Mouse (Mus musculus) macrophage (primary cell): ENCODE measurements around the gene Slc12a7. TPM values are rescaled to one million over a fixed set of nuclear protein-coding genes. Genes with fewer than 3 reads are reported as not detected.

ENCODE experiments used
- H3K27ac ChIP-seq: fragments of 350-480 bp; formaldehyde crosslinking; 2 replicates; pipeline ENCODE4 v1.9.0; 2021
- H3K36me3 ChIP-seq: fragments of 350-480 bp; formaldehyde crosslinking; 2 replicates; pipeline ENCODE4 v1.9.0; 2021; ENCODE audit errors: inconsistent target
- H3K4me3 ChIP-seq: fragments of 350-480 bp; formaldehyde crosslinking; 2 replicates; pipeline ENCODE4 v1.9.0; 2021; ENCODE audit errors: inconsistent target
- H3K79me2 ChIP-seq: fragments of 350-480 bp; formaldehyde crosslinking; 2 replicates; pipeline ENCODE4 v1.9.0; 2021; ENCODE audit errors: inconsistent target
- WGBS: methylation state at CpG from one replicate; pipeline ENCODE4 v1.1.7; 2026; ENCODE audit warnings: inconsistent platforms; ENCODE audit not compliant: missing documents; 5-methylcytosine and 5-hydroxymethylcytosine counted together
- polyA plus RNA-seq: library from polyadenylated mRNA; stranded (reverse); fragments of 250-400 nt; gene quantifications from 3 replicates; pipeline ENCODE4 v1.2.4, GENCODE M21; 2018; ENCODE audit warnings: inconsistent platforms
- total RNA-seq, 78 experiments: library from RNA; depleted of rRNA; stranded (reverse); fragments of 250-400 nt; gene quantifications; 1 replicate in 9 of 78; 2 replicates in 24 of 78; 3 replicates in 43 of 78; 4 replicates in 2 of 78; pipeline ENCODE4 v1.2.4; 2018; ENCODE audit warnings: inconsistent platforms in 56 of 78

Gene Slc12a7
- 100 to 1,000 TPM in 14 of 26 experiments, 10 to 100 TPM in 12; 34.2 to 449 (median 101) TPM for total RNA-seq (2018; cell fraction: chromatin; rRNA removed)
- total RNA-seq (2018; cell fraction: cytosol; rRNA removed), result 10 to 100 TPM; 14.1 to 42.5 (median 27.8) TPM
- total RNA-seq (2018; cell fraction: nucleus; rRNA removed), result 100 to 1,000 TPM in 5 of 26 experiments, 10 to 100 TPM in 21; 45.9 to 354 (median 67.7) TPM
- polyA plus RNA-seq, result 20.1 to 50.4 TPM (median 26.2 TPM) in 3 replicates

DNA sequence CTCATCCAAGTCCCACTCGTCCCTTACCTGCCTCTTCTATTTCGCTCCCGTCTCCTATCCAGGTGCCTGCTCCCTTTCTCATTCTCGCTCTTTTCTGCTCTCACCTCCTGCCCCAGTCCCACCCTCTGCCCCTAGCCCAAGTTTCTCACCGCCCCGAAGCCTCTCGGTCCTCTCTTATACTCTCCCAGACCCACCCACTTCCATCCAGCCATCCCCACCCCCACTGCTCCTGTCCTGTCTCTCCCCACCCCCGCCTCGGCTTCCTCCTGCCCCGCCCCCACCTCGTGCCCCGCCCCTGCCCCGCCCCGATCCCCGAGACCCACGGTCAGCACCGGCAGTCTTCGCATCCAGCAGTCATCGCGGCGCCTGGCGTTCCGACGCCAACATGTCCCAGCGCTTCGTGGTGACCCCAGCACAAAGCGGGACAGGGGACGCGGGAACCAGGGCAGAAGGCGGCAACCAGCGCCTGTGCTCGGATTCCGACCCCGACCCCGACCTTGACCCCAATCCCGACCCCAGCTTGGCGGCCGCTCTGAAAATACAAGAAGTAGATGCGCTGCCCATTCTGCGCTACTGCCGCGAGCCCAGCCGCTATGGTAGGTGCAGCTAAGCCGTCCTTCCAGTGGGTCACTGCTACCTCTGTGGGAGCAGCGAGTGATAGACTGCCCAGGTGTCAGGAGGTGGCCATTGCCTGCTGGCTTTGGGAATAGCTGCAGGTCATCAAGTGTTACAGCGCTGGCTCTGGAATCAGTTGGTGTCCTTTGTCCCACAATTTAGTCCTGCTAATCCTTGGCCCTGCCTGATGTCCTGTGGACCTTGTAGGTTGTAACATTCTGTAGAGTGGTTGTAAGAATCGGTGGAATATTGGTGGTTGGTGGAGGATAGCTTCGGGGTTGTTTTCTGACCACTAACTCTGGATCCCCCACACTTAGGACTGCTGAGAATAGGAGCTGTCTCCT lies at the start of gene Slc12a7:
TSS of gene Slc12a7 (plus strand) at position 353 of the 959 bp plus-strand sequence.
- no peak within 1 kb of the TSS for H3K27ac ChIP-seq
- no peaks in the 10 kb centered on the region for H3K79me2 ChIP-seq
- 18% methylated on average over 40 of the region's 48 CpGs for whole genome bisulfite sequencing
- no peak within 1 kb of the TSS for H3K4me3 ChIP-seq
- no peaks in the 10 kb centered on the region for H3K36me3 ChIP-seq

DNA sequence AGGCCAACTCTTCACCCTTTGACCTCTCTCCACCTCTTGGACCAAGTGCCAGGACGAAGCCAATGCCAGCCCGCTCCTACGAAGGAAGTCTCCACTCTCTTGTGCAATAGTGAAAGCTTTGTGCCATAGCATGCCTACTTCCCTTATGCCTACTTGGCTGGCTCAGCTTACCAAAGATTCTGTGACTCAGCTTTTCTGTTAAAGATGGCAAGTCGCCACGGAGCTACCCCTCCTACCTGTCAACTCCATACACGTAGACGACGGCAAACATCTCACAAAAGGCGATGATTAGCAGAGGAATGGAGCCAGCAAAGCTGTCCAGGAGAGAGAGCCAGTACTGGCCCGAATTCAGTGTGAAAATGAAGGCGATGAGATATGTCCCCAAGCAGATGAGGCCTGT lies 49.2 kb upstream of the Slc12a7 start:
- Histone ChIP-seq H3K79me2 (no peaks in the 10 kb centered on the region), H3K36me3 (no peaks in the 10 kb centered on the region), H3K27ac (no peak overlapping the region), H3K4me3 (no peak overlapping the region)
- WGBS, result 34% methylated on average over 11 of the region's 11 CpGs

DNA sequence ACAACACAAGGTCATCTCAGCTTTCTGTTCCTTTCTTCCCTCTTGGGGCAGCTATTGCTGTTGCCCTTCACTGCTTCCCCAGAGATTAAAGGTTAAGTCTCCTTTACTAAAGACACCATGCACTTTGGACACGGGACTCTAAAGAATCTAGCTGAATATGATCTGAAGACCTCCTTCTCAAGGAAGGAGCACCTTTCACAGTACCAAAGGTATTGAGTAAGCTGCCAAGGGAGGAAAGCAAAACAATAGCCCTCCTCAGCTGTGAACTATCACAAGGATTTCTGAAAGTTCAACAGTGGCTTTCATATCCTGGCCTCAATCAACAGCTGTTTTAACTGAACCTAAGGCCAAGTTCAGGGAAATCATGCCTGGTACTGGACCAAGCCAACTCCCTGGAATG lies 48.5 kb upstream of the Slc12a7 start:
- Histone ChIP-seq H3K36me3 (no peaks in the 10 kb centered on the region), H3K27ac (no peak overlapping the region), H3K79me2 (no peaks in the 10 kb centered on the region), H3K4me3 (no peak overlapping the region)
- WGBS, result 100% methylated on average over 1 of the region's 1 CpGs

DNA sequence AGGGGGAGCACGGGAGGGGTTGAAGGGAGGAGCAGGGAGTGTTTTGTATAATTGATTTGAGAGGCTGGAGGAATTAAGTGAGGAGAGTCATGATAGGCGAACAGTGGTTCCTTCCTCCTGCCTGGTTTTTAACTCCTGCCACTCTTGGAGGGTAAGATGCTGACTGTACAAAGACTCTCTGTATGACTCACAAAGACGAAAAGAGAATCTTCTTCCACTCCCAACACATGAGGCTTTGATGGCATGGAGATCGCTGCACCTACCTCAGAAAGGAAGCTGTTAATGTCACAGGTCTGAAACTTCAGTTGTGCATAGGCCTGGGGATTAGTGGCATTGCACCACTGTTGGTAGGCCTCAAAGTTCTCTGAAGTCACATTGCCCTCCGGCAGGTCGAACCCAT lies 47.4 kb upstream of the Slc12a7 start:
- H3K79me2 ChIP-seq, result no peaks in the 10 kb centered on the region
- 81% methylated on average over 5 of the region's 6 CpGs for WGBS
- H3K4me3 ChIP-seq, result no peak overlapping the region
- no peaks in the 10 kb centered on the region for H3K36me3 ChIP-seq
- no peak overlapping the region for H3K27ac ChIP-seq

DNA sequence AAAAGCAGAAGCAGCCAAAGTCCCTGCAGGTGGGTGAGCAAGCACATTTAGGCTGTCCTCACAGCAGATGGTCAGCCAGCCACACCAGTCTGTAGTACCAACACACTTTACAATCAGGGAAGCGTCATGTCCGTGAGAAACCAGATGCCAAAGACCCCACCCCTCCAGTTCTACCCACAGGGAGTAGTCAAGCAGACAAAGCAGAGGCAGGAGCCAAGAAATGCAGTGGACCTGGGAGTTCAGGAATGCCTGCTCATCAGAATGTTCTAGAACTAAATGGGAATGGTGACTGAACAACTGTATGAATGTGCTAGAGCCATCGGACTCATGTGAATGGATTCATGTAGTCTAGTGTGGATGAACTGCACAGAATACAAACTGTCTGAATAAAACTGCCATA lies 45.3 kb upstream of the Slc12a7 start:
- WGBS, result 82% methylated on average over 3 of the region's 3 CpGs
- Histone ChIP-seq H3K79me2 (no peaks in the 10 kb centered on the region), H3K4me3 (no peak overlapping the region), H3K36me3 (no peaks in the 10 kb centered on the region), H3K27ac (no peak overlapping the region)

DNA sequence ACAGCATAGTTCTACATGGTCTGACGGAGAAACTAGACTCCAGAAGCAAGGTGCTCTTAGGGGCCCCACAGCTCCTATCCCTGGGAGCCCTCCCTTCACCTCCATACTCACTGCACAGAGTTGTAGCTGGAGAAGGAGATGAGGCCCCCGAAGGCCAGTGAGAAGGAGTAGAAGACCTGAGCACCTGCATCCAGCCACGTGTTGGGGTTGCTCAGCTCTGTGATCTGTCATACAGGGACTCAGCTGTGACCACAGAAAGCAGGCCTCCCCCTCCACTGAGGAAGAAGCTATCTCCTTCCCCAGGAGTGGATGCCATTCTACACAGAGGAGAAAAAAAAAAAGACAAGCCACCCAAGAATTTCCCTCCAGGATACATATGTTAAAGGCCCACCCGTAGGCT lies 44.0 kb upstream of the Slc12a7 start:
- 74% methylated on average over 4 of the region's 4 CpGs for WGBS
- no peak overlapping the region for H3K27ac ChIP-seq
- H3K36me3 ChIP-seq, result no peaks in the 10 kb centered on the region
- no peak overlapping the region for H3K4me3 ChIP-seq
- H3K79me2 ChIP-seq, result no peaks in the 10 kb centered on the region

DNA sequence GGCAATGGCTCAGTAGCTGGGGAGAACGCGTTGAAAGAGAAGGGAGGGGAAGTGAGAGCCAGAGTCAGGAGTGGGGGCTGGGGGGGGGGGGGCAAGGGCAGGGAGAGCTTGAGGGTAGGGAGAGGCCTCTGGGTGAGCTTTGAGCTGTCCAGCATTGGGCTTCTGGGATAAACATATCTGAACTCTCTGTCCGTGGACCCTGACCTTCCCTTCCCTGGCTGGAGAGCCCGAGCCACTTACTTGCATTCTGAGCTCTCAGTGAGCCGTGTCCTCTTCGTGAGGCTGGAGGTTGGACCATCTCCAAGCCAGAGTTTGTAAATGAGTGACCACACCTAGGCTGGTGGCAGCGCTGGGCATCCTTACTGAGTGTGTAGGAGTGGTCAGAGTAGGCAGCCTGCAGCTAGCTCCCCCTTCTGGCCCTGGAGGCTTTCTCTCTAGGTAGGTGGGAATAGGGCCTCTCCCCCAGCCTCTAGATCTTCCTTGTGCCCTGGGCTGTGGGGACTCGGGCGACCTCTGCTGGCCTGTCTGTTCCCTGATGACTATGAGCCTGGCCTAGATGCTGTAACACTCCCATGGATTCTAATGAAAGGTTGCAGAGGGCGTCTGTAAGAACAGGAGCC lies 40.5 kb upstream of the Slc12a7 start:
- Histone ChIP-seq H3K27ac (peak overlapping the region; percentile 13; the same call in 1 of the 2 replicates), H3K4me3 (no peak overlapping the region), H3K79me2 (no peaks in the 10 kb centered on the region), H3K36me3 (no peaks in the 10 kb centered on the region)
- 40% methylated on average over 10 of the region's 10 CpGs for WGBS

DNA sequence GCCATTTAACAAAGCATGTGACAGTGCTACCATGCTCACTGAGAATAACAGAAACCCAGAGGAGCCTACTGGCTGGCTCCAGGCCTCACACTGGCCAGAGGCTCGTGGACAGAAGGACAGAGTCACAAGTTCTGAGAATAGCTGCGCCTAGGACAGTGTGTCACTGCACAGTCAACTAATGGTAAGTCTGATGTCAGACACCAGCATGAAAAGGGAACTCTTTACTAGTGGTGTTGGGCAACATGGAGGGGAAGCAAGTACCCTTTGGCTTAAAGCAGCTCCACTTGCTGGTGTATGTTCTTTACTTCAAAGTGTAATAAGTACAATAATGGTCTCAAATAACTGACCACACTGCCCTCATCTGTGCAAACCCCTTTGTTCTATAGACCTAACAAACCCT lies 39.6 kb upstream of the Slc12a7 start:
- Histone ChIP-seq H3K27ac (peak overlapping the region; percentile 13; the same call in 1 of the 2 replicates), H3K36me3 (no peaks in the 10 kb centered on the region), H3K4me3 (no peak overlapping the region), H3K79me2 (no peaks in the 10 kb centered on the region)
- WGBS, result 36% methylated on average over 2 of the region's 2 CpGs

DNA sequence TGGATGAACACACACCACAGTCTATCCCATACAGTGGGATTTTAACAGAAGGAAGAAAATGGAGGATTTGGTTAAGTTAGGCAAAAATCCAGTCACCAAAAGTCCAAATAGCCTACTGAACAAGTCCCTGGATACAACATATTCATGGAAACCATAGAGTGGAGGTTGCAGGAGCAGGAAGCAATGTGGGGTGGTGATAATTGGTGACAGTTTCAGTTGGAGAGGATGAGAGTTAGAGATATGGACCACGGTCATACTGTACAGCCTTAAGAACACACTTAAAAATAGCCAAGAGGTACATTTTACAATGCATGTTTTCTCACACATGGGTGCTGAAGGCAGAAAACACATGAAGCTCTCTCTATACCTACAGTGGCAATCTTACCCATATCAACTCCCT lies 37.9 kb upstream of the Slc12a7 start:
- WGBS, result 75% methylated on average over 1 of the region's 1 CpGs
- Histone ChIP-seq H3K4me3 (no peak overlapping the region), H3K36me3 (no peaks in the 10 kb centered on the region), H3K27ac (no peak overlapping the region), H3K79me2 (no peaks in the 10 kb centered on the region)

DNA sequence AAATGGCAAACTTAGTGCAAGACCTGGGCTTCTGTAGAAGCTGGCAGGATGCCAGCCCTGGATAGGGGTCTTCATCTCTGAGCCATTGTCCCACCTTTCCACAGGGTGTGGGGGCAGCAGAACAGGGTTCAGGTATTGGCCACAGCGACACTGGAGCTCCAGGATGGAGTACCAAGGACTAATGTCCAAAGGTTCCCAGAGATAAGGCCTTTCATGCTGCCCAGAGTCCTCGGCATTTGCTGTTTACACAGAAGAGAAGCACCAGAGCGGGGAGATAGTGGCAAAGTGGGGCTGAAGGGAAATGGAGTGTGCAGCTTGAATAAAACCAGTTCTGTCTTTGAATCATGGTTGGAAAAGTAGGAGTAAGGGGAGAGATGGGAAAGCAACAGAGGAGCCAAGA lies 36.4 kb upstream of the Slc12a7 start:
- Histone ChIP-seq H3K36me3 (no peaks in the 10 kb centered on the region), H3K27ac (no peak overlapping the region), H3K79me2 (no peaks in the 10 kb centered on the region), H3K4me3 (no peak overlapping the region)
- 87% methylated on average over 3 of the region's 3 CpGs for WGBS

DNA sequence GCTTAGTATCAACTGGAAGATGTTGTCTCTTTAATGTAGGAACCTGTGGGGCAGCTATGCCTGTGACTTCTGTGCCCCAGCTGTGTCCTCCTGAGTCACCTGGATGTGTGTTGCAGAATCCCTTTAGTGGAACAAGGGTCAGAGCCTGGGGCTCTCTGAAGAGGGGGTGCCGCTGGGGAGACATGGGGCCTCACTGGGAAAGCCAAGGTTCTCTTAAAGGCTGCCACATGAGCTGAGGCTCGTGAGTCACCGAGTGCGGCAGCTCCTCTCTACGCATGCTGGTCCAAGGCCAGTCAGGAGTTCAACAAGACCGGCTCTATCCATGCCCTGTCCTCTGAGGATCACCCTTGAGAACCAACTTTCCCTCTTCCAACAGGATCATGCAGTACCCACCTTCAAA lies 33.2 kb upstream of the Slc12a7 start:
- Histone ChIP-seq H3K36me3 (no peaks in the 10 kb centered on the region), H3K27ac (no peak overlapping the region), H3K79me2 (no peaks in the 10 kb centered on the region), H3K4me3 (no peak overlapping the region)
- 98% methylated on average over 6 of the region's 6 CpGs for WGBS

DNA sequence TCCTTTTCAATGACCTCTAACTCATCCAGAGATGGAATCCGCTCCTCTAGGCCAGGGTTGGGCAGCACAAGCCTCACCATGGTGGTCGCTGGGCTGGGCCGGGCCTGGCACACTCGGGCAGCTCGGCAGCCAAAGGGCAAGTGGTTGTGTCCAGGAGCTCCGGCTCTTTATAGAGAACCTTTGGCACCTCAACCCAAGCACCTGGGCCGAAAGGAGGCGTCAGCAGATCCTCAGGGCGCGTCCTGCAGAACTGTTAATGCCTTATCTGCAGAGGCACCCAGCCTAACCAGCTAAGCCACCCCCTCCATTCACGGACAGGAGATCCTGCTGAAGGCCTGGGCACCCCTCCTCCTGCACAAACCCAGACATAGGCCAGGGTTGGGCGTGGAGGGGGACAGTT lies 32.3 kb upstream of the Slc12a7 start:
- 93% methylated on average over 12 of the region's 12 CpGs for WGBS

DNA sequence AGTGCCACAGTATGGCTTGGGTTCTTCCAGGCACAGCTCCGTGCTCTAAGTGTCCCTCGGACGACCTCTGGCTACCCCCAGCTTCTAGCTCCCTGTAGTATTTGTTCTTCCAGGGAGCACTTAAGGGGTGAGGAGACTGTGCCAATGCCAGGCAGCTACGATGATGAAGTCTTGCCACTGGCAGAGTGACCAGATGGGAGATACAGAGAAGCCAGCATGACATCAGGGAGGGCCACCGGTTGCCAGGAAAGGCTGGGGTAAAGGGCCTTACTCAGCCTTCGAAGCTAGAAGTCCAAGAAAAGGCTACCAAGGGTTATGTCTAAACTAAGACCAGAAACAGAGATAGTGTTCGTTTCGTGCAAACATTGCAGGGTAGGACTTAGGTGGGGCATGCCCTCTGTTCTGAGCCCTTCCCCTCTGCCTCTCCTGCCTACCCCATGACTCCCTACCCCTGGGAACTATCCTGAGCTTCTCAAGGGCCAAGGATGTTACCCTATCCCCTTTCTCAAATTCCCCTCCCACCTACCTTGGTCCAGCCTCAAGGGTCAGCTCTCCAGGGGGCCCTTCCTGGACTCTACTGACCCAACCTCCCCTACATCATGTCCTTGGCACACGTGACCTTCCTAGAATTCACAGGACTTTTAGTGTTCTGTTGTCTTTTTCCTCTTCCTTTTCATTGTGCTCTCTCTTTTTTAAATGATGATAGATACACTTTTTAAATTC lies 31.6 kb upstream of the Slc12a7 start:
- Histone ChIP-seq H3K79me2 (no peaks in the 10 kb centered on the region), H3K4me3 (no peak overlapping the region)

More for the DNA sequence above, 32.3 kb upstream of the Slc12a7 start:
- no peaks in the 10 kb centered on the region for H3K36me3 ChIP-seq
- no peaks in the 10 kb centered on the region for H3K79me2 ChIP-seq
- H3K4me3 ChIP-seq, result no peak overlapping the region
- H3K27ac ChIP-seq, result no peak overlapping the region

DNA sequence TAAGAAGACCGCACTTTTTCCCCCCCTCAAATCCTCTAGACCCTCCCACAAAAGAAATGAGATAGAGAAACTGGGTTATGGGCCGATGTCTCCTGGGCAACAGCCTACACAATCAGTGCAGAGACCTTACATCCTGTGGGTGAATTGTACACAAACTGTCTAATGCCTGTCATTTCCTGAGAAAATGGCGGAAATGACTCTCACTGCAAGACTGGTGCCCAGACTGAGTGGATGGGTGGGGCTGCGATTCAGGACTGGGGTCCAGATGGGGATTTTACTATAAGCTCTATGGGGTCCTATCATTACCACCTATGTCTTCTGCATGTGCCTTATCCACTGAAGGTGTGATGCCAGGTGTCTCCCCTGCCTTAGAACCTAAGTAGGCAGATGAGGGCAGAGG lies 30.1 kb upstream of the Slc12a7 start:
- Histone ChIP-seq H3K36me3 (no peaks in the 10 kb centered on the region), H3K4me3 (no peak overlapping the region), H3K27ac (no peak overlapping the region), H3K79me2 (no peaks in the 10 kb centered on the region)
- 41% methylated on average over 4 of the region's 4 CpGs for WGBS

More for the DNA sequence above, 31.6 kb upstream of the Slc12a7 start:
- WGBS, result 91% methylated on average over 9 of the region's 9 CpGs
- Histone ChIP-seq H3K36me3 (no peaks in the 10 kb centered on the region), H3K27ac (no peak overlapping the region)
